In the genomic region with DNA sequence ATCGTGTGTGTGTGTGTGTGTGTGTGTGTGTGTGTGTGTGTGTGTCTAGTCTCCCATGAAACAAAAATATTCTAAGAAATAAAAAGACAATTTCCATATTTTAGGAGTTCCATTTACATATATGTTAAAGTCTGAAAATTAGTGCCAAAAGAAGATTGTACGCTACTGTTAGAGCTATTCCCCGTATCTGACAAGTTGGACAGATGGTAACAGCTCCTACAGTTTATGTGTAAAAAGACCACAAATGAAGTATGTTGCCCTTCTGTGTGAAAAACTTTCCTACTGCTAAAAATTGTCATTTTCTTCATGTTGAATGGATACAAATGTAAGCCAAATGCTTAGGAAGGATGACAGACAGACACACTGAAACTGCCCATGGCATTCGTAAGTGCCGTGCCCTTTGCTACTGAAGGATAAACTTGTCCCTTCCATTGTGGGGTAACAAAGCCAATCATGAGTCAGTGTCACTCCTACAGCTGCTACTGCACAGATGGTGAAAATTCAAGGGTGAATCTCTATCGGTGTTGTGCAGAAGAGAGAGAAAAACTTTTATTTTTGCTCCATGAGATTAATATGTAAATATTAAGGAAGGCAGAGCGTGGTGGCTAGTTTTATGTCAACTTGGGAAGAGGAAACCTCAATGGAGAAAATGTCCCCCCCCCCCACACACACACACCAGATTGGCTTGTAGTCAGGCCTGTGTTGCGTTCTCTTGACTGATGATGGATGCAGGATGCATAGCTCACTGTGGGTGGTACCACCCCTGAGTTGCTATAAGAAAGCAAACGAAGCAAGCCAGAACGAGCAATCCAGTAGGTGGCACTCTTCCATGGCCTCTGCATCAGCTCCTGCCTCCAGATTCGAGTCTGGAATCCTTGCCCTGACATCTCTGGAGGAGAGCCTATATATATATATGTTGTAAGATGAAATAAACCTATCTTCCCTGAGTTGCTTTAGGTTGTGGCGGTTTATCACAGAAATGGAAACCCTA, we compare ENCODE assay signal across 9 mouse cellular contexts.
DNase-seq lines count a peak whose midpoint lies in the region; ATAC-seq and TF ChIP-seq lines count a peak whose summit lies in the region.
"Had no signal": no experiment of that assay in that cellular context is flagged by ENCODE, and none has a peak within 500 bp of the region (broad histone marks: within the 10 kb centered on the region; RNA-seq: fewer than 3 reads in every experiment).

No protein-coding gene starts in this region.

- H3K4me3 ChIP-seq in kidney, adult 2 months (ENCODE audit: insufficient read depth, low read depth, low read length), result no peak overlapping the region
- H3K4me3 ChIP-seq in neural tube, embryonic 11.5 days (ENCODE audit: low read depth, low read length), result no peak overlapping the region
- H3K4me3 ChIP-seq in neural tube, embryonic 15.5 days (replicated peaks), result no peak overlapping the region
- no peak overlapping the region for H3K4me3 ChIP-seq in small intestine, adult 2 months (ENCODE audit: low read depth, low read length)
- H3K4me3 ChIP-seq: megakaryocyte, embryonic 14.5 days had no signal

- no peak overlapping the region for H3K4me2 ChIP-seq in neural tube, embryonic 11.5 days (ENCODE audit: low read depth)
- H3K4me2 ChIP-seq in neural tube, embryonic 15.5 days, result no peak overlapping the region

- WGBS in kidney, adult 2 months, result 81% methylated on average over 12 of the region's 12 CpGs
- 69% methylated on average over 12 of the region's 12 CpGs for WGBS in neural tube, embryonic 11.5 days
- 62% methylated on average over 12 of the region's 12 CpGs for WGBS in neural tube, embryonic 15.5 days
- WGBS in small intestine, adult 2 months, result 78% methylated on average over 12 of the region's 12 CpGs

- H3K27ac ChIP-seq in kidney, adult 2 months (ENCODE audit: insufficient read depth, low read depth, low read length), result no peak overlapping the region
- H3K27ac ChIP-seq in neural tube, embryonic 11.5 days (ENCODE audit: low read depth, low read length), result no peak overlapping the region
- no peak overlapping the region for H3K27ac ChIP-seq in neural tube, embryonic 15.5 days (replicated peaks)
- no peak overlapping the region for H3K27ac ChIP-seq in small intestine, adult 2 months (ENCODE audit: insufficient read depth, low read depth, low read length)

- no peaks in the 10 kb centered on the region for H3K9me3 ChIP-seq in neural tube, embryonic 11.5 days (ENCODE audit: control insufficient read depth, low read length)
- no peaks in the 10 kb centered on the region for H3K9me3 ChIP-seq in neural tube, embryonic 15.5 days (replicated peaks)

- no peak overlapping the region for H3K9ac ChIP-seq in neural tube, embryonic 11.5 days (ENCODE audit: low read length)
- H3K9ac ChIP-seq in neural tube, embryonic 15.5 days (replicated peaks), result no peak overlapping the region

- H3K36me3 ChIP-seq in kidney, adult 2 months (ENCODE audit: control insufficient read depth, insufficient read depth, low read length), result no peaks in the 10 kb centered on the region
- no peaks in the 10 kb centered on the region for H3K36me3 ChIP-seq in neural tube, embryonic 11.5 days (ENCODE audit: control insufficient read depth, insufficient read depth, low read length)
- H3K36me3 ChIP-seq in neural tube, embryonic 15.5 days, result peaks cover 5% of the 10 kb centered on the region
- H3K36me3 ChIP-seq in small intestine, adult 2 months (ENCODE audit: control insufficient read depth, insufficient read depth, low read length), result no peaks in the 10 kb centered on the region

- no peak for DNase-seq in kidney, adult 2 months
- DNase-seq in kidney, postnatal 36 days, result no peak
- peak; percentile 34 for DNase-seq in neural tube, embryonic 11.5 days (ENCODE audit: low spot score)
- peak; percentile 81 for DNase-seq in brain, adult 2 months (ENCODE audit: low read depth, low spot score)
- DNase-seq in urinary bladder, postnatal 25 days (ENCODE audit: low spot score), result no peak
- DNase-seq: heart, postnatal 10 days had no signal

- no peak for ATAC-seq in neural tube, embryonic 11.5 days (ENCODE audit: insufficient read depth, low FRiP score, low TSS enrichment)
- no peak for ATAC-seq in neural tube, embryonic 15.5 days (ENCODE audit: low FRiP score)

- H3K4me1 ChIP-seq in kidney, adult 2 months (ENCODE audit: control insufficient read depth, insufficient read depth, low read length), result no peaks in the 10 kb centered on the region
- no peaks in the 10 kb centered on the region for H3K4me1 ChIP-seq in neural tube, embryonic 11.5 days (ENCODE audit: control insufficient read depth, insufficient read depth, low read length)
- H3K4me1 ChIP-seq in neural tube, embryonic 15.5 days, result peaks cover 10% of the 10 kb centered on the region
- H3K4me1 ChIP-seq in small intestine, adult 2 months (ENCODE audit: control insufficient read depth, insufficient read depth, insufficient read length, low read length), result no peaks in the 10 kb centered on the region
- H3K4me1 ChIP-seq: megakaryocyte, embryonic 14.5 days had no signal

- no peaks in the 10 kb centered on the region for H3K27me3 ChIP-seq in kidney, adult 2 months (replicated peaks; ENCODE audit: control insufficient read depth, insufficient read depth, low read length)
- no peaks in the 10 kb centered on the region for H3K27me3 ChIP-seq in neural tube, embryonic 11.5 days (ENCODE audit: control insufficient read depth, insufficient read depth, low read length)
- no peaks in the 10 kb centered on the region for H3K27me3 ChIP-seq in neural tube, embryonic 15.5 days (replicated peaks)
- no peaks in the 10 kb centered on the region for H3K27me3 ChIP-seq in small intestine, adult 2 months (ENCODE audit: control insufficient read depth, insufficient read depth, low read length)
- H3K27me3 ChIP-seq: megakaryocyte, embryonic 14.5 days had no signal

- TF ChIP-seq CTCF in kidney, adult 2 months (conservative IDR thresholded peaks at IDR 0.05; ENCODE audit: insufficient read depth, insufficient read length, low read depth, low read length), result peak; percentile 19; the same call in 1 of the 2 replicates
- TF ChIP-seq CTCF in small intestine, adult 2 months (IDR thresholded peaks at IDR 0.05; ENCODE audit: extremely low read depth, insufficient read length, insufficient replicate concordance, low read depth, low read length), result peak; percentile 24; the same call in 1 of the 2 replicates

- TF ChIP-seq POLR2A in kidney, adult 2 months (IDR thresholded peaks at IDR 0.05; ENCODE audit: low read depth, low read length), result no peak
- no peak for TF ChIP-seq POLR2A in small intestine, adult 2 months (IDR thresholded peaks at IDR 0.05; ENCODE audit: low read depth, low read length)

Comparison
In these comparisons a context has a peak if more than half of its experiments do, and no peak if none do; other contexts are left out.
1. DNase-seq: peak in neural tube, embryonic 11.5 days (single experiment) and brain, adult 2 months (single experiment); none in kidney, adult 2 months (single experiment), kidney, postnatal 36 days (0 of 2) and urinary bladder, postnatal 25 days (single experiment).